Mouse (Mus musculus): ENCODE results near the gene Smagp. TPM values are rescaled to one million over a fixed set of nuclear protein-coding genes. Genes with fewer than 3 reads are reported as not detected.

Gene Smagp
- polyA plus RNA-seq, 1 experiment from 2014 or later = 11.9 TPM

DNA sequence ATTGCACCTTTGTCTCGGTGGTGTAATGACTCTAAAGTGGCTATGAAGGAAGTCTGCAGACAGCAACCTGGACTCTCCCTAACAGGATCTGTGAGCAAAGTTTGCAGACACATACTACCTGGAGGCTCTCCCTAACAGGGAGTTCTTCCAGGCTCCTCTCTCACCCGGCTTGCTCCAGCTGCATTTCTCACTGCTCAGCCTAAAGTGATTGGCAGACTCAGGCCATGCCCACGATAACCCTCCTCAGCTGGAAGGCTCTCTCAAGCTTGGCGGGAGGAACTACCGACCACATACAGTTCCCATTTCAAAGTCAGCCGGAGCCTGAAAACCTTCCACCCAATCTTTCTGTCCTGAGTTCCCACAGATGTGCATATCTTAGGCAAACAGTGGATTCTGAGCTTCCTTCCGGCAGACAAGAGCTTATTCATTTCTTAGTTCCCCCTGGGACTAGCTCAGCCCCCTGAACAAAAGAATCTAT lies 29.5 kb upstream of the Smagp start:
- Histone ChIP-seq H3K9ac (no peak overlapping the region), H3K4me1 (ENCODE audit: insufficient read depth) (no peaks in the 10 kb centered on the region), H3K27me3 (ENCODE audit: insufficient read depth, low read length) (no peaks in the 10 kb centered on the region), H3K36me3 (ENCODE audit: insufficient read depth) (no peaks in the 10 kb centered on the region), H3K4me3 (ENCODE audit: low read depth, low read length) (no peak overlapping the region), H3K27ac (ENCODE audit: low read depth) (no peak overlapping the region), H3K9me3 (ENCODE audit: low read depth, low read length) (no peaks in the 10 kb centered on the region), H3K4me2 (no peak overlapping the region)
- ATAC-seq (ENCODE audit: insufficient read depth) = no peak; the same call in 1 of the 2 replicates
- peak; percentile 44 for DNase-seq
- no peak for TF ChIP-seq CTCF (IDR thresholded peaks at IDR 0.05; ENCODE audit: low read depth)
- 3% methylated on average over 7 of the region's 7 CpGs for WGBS

DNA sequence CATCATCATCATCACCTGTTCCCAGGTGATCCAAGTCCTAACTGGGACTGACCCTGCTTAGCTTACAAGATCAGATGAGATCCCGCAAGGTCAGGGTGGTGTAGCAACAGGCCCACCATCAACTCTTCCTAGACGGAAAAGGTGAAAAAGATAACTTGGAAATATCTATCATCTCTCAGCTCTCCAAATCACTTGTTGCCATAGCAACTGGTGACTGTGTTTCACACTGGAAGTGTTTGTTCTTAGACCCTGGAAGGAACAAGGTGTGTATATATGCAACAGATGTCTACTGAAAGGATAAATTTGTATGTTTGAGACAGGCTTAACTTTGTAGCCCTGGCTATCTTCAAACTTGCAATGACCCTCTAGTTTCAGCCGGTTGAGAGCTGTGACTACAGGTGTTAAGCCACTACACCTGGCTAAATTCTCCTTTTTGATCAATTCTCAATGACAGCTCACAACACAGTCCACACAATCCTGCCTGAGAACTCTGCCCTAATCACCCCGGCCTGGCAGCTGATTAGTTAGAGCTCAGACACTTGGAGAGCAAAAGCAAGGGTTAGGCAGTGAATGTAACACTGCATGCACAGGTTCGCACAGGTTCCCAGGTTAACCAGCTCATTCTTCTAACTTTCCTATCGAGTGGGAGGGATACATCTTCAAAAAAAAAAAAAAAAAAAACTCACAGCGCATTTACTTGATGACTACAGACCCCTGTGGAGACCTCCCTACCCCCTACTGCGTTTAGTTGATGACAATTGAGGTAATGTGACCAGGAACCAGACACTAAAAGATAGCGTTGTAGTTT lies 28.9 kb upstream of the Smagp start:
- no peak for ATAC-seq (ENCODE audit: insufficient read depth)
- Histone ChIP-seq H3K9me3 (ENCODE audit: low read depth, low read length) (no peaks in the 10 kb centered on the region), H3K4me2 (no peak overlapping the region), H3K27me3 (ENCODE audit: insufficient read depth, low read length) (no peaks in the 10 kb centered on the region), H3K4me1 (ENCODE audit: insufficient read depth) (no peaks in the 10 kb centered on the region), H3K36me3 (ENCODE audit: insufficient read depth) (no peaks in the 10 kb centered on the region), H3K9ac (no peak overlapping the region), H3K4me3 (ENCODE audit: low read depth, low read length) (no peak overlapping the region), H3K27ac (ENCODE audit: low read depth) (no peak overlapping the region)
- DNase-seq = no peak
- WGBS = 30% methylated on average over 9 of the region's 9 CpGs
- no peak for TF ChIP-seq CTCF (IDR thresholded peaks at IDR 0.05; ENCODE audit: low read depth)

DNA sequence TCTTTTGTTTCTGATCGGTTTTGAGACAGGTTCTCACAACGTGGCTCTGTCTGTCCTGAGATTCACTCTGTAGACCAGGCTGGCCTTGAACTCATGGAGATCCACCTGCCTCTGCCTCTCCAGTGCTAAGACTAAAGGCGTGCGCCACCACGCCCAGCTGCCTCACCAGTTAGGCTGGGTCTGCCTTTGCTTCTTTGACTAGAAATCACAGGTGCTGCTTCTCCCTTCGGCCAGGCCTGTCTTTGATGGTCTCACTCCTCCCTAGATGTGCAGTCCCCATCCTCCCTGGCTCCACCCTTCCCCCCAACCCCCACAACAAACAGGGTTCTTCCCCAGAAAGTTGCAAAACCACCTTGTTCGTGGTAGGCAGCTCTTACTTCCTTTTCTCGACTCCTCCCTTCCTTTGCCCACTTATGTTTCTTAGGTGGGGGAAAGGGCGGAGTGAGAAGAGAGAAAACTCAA lies 28.1 kb upstream of the Smagp start:
- Histone ChIP-seq H3K4me2 (no peak overlapping the region), H3K9me3 (ENCODE audit: low read depth, low read length) (no peaks in the 10 kb centered on the region), H3K4me3 (ENCODE audit: low read depth, low read length) (no peak overlapping the region), H3K27me3 (ENCODE audit: insufficient read depth, low read length) (no peaks in the 10 kb centered on the region), H3K9ac (no peak overlapping the region), H3K4me1 (ENCODE audit: insufficient read depth) (no peaks in the 10 kb centered on the region), H3K36me3 (ENCODE audit: insufficient read depth) (no peaks in the 10 kb centered on the region), H3K27ac (ENCODE audit: low read depth) (no peak overlapping the region)
- TF ChIP-seq CTCF (IDR thresholded peaks at IDR 0.05; ENCODE audit: low read depth) = no peak
- WGBS = 72% methylated on average over 9 of the region's 9 CpGs
- DNase-seq (no peak), ATAC-seq (ENCODE audit: insufficient read depth) (no peak)

DNA sequence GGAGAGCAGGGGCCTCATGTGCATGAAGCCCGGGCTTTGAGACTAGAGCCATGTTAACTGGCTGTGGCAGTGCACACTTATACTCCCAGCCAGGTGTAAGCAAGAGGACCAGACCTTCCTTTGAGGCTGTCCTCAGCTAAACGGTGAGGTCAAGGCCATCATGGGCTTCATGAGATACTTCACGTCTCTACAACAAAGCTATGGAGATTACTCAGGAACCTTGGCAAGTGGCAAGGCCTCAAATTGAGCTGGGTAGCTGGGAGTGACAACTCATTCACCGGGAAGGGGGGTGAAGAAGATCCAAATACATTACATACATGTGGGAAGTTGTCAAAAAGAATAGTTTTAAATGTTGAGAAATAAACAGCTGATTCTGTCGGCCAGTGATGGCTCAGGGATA lies 24.1 kb upstream of the Smagp start:
- no peaks in the 10 kb centered on the region for H3K36me3 ChIP-seq (ENCODE audit: insufficient read depth)
- no peak overlapping the region for H3K4me2 ChIP-seq
- no peak overlapping the region for H3K9ac ChIP-seq
- WGBS = 78% methylated on average over 5 of the region's 5 CpGs
- no peak for TF ChIP-seq CTCF (IDR thresholded peaks at IDR 0.05; ENCODE audit: low read depth)
- H3K4me3 ChIP-seq (ENCODE audit: low read depth, low read length) = no peak overlapping the region
- H3K27me3 ChIP-seq (ENCODE audit: insufficient read depth, low read length) = no peaks in the 10 kb centered on the region
- DNase-seq = no peak
- H3K9me3 ChIP-seq (ENCODE audit: low read depth, low read length) = no peaks in the 10 kb centered on the region
- ATAC-seq (ENCODE audit: insufficient read depth) = no peak
- H3K27ac ChIP-seq (ENCODE audit: low read depth) = no peak overlapping the region
- no peaks in the 10 kb centered on the region for H3K4me1 ChIP-seq (ENCODE audit: insufficient read depth)

DNA sequence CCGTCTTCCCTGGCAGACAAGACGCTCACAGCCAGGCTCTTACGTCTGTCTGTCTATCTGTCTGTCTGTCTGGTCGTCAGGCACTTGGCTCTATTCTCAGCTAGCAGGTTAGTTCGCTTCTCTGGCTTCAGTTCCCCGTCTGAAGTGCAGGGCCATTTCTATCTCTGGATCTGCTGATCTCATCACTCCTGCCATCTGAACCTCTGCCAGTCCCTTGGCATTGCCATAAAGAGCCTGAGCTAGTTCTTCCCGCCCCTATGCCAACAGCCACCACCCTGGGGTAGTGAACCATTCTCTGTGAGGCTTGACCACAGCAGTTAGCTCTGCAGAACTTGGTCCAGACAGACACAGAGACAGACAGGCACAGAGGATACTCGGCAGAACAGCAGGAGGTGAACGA lies 23.6 kb upstream of the Smagp start:
- no peak for TF ChIP-seq CTCF (IDR thresholded peaks at IDR 0.05; ENCODE audit: low read depth)
- no peak overlapping the region for H3K27ac ChIP-seq (ENCODE audit: low read depth)
- no peak overlapping the region for H3K4me3 ChIP-seq (ENCODE audit: low read depth, low read length)
- no peaks in the 10 kb centered on the region for H3K9me3 ChIP-seq (ENCODE audit: low read depth, low read length)
- 75% methylated on average over 9 of the region's 9 CpGs for WGBS
- no peak overlapping the region for H3K9ac ChIP-seq
- no peaks in the 10 kb centered on the region for H3K27me3 ChIP-seq (ENCODE audit: insufficient read depth, low read length)
- DNase-seq (no peak), ATAC-seq (ENCODE audit: insufficient read depth) (no peak)
- H3K4me1 ChIP-seq (ENCODE audit: insufficient read depth) = no peaks in the 10 kb centered on the region
- H3K36me3 ChIP-seq (ENCODE audit: insufficient read depth) = no peaks in the 10 kb centered on the region
- H3K4me2 ChIP-seq = no peak overlapping the region

DNA sequence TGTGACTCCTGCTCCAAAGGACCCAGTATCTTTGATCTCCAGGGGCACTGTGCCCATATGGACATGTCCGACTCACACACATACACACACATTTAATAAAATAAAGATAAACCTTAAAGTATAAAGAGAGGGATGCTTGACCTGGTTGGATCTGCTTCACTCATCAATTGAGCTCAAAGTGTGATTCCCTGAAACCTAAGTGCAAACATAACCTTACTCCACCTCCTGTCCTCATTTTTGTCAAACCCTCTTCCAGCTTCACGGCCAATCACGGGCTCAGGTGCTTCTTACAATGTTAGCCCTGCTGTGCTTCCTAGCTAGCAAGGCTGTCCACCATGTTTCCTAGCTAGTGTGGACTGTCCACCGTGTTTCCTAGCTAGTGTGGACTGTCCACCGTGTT lies 18.5 kb upstream of the Smagp start:
- no peaks in the 10 kb centered on the region for H3K9me3 ChIP-seq (ENCODE audit: low read depth, low read length)
- no peaks in the 10 kb centered on the region for H3K27me3 ChIP-seq (ENCODE audit: insufficient read depth, low read length)
- H3K9ac ChIP-seq = no peak overlapping the region
- no peak overlapping the region for H3K27ac ChIP-seq (ENCODE audit: low read depth)
- 83% methylated on average over 5 of the region's 5 CpGs for WGBS
- H3K4me1 ChIP-seq (ENCODE audit: insufficient read depth) = no peaks in the 10 kb centered on the region
- no peaks in the 10 kb centered on the region for H3K36me3 ChIP-seq (ENCODE audit: insufficient read depth)
- DNase-seq (no peak), ATAC-seq (ENCODE audit: insufficient read depth) (no peak)
- no peak overlapping the region for H3K4me2 ChIP-seq
- no peak overlapping the region for H3K4me3 ChIP-seq (ENCODE audit: low read depth, low read length)
- TF ChIP-seq CTCF (IDR thresholded peaks at IDR 0.05; ENCODE audit: low read depth) = no peak

DNA sequence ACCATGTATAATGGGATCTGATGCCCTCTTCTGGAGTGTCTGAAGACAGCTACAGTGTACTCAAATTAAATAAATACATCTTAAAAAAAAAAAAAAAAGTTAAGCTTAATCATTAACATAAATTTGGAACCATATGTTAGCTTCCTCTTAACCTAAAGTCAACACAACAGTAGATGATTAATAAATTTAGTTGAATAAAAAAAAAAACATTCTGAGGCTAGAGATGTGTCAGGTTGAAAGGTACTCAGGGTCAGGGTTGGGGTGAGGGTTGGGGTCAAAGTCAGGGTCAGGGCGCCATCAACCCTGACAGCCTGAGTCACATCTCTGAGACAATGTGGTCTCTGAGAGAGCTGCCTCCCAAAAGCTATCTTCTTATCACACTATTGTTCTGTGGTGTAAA lies 17.5 kb upstream of the Smagp start:
- WGBS = 68% methylated on average over 1 of the region's 1 CpGs
- Histone ChIP-seq H3K9ac (no peak overlapping the region), H3K4me3 (ENCODE audit: low read depth, low read length) (no peak overlapping the region), H3K27ac (ENCODE audit: low read depth) (no peak overlapping the region), H3K36me3 (ENCODE audit: insufficient read depth) (no peaks in the 10 kb centered on the region), H3K4me2 (no peak overlapping the region), H3K9me3 (ENCODE audit: low read depth, low read length) (no peaks in the 10 kb centered on the region), H3K27me3 (ENCODE audit: insufficient read depth, low read length) (no peaks in the 10 kb centered on the region), H3K4me1 (ENCODE audit: insufficient read depth) (no peaks in the 10 kb centered on the region)
- no peak for DNase-seq
- no peak for ATAC-seq (ENCODE audit: insufficient read depth)
- no peak for TF ChIP-seq CTCF (IDR thresholded peaks at IDR 0.05; ENCODE audit: low read depth)
